Mouse (Mus musculus): Measurements from ENCODE around the gene B230219D22Rik.
A peak's percentile ranks its signal among the peaks of the same experiment; 100 is the strongest.

The B230219D22Rik gene

DNA sequence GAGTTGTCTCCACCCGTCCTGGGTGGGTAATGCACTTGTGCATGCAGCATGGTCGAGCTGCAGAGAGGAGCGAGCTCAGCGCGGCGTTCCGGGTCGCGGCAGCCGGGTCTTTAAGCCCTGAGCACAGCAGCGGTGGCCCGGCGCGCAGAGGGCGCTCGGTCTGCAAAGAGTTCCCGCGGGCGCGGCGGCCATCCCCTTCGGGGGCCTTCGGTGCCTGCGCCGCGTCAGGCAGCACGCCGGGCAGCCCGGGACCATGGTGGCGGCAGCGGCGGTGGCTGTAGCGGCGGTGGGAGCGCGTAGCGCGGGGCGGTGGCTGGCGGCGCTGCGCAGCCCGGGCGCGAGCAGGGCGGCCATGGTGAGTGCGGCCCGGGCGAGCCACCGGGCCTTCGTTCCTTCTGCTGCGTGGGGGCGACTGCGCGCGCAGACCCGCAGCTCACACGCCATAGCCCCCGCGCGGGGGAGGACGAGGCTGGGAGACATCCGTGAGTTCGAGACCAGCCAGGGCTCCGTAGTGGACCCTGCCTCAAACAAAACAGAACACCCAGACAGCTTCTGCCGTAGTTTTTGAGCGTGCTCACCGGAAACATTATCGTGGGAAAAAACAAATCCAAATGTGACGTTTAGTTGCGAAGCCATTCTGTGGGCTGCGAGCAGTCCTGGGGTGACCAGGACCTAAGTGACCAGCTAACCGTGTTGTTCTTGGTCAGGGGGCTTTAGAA, 34.4 kb downstream of the B230219D22Rik start, which contains the start of gene Pcbd2:
Gene Pcbd2 (plus strand): TSS at position 249 of the 719 bp plus-strand sequence.
- peak; percentile 88 to 93 for DNase-seq

DNA sequence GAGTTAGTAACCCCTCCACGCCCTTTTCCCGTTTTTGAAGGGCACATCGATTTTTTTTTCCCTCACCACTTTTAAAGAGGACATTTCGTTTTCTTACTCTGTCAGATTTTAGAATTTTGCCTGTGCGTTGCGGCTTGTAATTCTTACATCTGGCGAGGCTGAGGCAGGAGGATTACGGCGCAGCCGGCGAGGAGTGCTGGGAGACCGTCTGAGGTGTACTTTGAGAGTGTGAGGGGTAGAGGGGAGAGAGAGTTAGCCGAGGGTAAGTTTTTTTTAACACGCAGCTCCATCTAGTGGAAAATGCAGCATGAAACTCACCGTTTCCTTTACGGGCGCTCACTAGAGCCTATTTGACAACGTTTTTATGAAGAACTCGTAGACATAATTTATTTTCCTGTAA, 34.9 kb downstream of the B230219D22Rik start:
- peak; percentile 69 to 78 for DNase-seq

DNA sequence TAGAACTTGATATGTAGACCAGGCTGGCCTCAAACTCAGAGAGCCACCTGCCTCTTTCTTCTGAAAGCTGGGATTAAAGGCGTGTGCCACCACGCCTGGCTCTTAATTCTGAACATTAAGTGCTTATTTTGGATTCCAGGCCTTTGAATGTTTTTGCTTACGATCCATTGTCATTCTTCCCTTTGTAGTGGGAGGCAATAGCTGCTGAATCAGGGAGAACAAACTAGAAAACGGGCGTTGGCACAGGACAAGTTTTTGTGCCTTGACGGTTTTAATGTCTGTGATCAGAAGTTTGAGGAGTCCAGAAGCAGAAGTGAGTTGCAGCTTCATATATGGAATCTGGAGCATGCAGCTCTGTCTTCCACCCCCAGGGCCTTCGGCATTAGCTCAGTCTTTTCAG, 37.8 kb downstream of the B230219D22Rik start:
- DNase-seq = no peak

DNA sequence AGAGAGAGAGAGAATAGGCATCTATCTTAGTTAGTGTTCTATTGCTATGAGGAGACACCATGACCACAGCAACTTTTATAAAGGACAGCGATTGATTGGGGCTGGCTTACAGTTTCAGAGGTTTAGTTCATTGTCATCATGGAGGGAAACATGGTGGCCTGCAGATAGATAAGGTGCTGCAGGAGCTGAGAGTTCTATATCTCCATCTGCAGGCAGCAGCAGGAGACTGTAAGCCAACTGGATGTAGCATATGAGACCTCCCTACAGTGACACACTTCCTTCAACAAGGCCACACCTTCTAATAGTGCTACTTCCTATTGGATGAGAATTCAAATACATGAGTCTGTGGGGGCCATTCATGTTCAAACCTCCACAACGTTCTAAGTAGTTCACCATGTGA, 39.2 kb downstream of the B230219D22Rik start:
- no peak for DNase-seq

DNA sequence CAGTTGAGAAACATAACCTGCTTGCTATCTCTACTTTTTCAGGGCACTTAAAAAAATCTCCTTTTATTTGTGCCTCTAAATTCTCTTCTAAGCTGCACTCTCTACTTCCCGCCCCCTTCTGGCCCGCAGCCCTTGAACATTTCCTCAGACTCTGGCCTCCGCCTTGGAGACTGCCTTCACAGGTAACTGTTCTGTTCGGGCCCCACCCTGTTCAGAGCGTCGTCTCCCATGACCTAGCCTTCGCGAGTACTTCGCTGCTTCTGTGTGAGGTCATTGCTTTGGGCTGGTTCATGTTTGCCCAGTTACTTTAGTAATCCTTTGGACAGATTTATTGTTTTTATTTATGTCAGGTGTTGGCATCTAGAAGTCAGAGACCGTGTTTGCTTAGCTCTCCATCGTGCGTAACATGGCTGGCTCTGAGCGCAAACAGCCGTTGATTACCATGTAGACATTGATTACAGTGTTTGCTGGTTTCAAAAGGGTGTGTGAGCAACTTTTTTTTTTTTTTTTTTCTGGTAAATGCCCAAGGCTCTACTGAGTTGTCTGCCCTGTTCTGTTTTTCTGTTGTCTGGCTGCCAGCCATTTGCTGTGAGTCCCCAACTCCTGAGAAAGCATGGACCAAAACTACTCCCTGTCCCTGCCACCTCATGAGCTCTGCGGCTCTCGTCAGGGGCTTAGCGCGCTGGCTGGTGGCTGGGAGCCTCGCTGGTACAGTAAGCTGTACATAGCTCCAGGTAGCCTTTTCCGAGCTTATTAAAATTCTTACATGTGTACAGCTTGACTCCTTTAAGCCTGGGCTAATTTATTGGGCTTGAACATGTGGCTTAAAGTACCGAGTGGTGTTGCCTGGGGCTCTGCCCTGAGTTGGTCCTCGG, 40.9 kb downstream of the B230219D22Rik start:
- no peak for DNase-seq

DNA sequence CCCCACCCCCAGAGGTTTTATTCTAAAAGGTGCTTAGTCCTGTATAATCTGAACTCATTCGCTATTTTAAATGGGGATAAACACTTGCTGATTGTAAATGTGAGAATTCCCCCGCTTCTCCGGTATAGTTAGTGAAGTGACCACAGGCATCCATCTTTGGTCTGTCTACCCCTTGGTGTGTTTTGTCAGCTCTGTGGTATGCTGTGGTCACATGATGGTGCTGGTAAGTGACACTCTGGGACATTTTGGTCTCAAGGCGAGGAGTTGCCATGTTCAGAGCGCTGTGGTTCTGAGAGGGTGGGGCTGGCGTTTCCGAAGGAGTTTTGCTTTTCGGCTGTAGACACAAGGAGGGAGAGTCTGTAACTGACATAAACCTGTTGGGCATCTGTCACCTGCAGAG, 45.0 kb downstream of the B230219D22Rik start:
- DNase-seq = no peak

DNA sequence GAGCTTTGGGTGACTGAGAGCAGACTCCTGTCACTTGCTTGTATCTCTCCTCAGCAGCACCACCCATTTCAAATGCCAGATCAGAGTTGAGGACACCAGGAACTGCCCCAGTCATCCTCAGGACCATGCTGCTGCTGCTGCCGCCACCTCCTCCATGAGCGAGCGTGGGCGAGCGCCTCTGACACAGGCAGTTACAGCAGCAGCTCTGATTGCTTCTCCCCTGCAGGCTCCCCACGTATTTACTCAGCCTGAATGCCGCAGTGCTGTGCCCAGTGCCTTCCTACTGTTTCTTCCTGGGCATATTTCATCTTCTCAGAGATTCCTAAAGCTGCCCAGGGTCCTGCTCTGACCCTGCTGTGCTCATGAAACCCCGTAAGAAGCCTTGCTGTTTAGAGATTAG, 49.4 kb downstream of the B230219D22Rik start:
- no peak for DNase-seq
